In the genomic region with DNA sequence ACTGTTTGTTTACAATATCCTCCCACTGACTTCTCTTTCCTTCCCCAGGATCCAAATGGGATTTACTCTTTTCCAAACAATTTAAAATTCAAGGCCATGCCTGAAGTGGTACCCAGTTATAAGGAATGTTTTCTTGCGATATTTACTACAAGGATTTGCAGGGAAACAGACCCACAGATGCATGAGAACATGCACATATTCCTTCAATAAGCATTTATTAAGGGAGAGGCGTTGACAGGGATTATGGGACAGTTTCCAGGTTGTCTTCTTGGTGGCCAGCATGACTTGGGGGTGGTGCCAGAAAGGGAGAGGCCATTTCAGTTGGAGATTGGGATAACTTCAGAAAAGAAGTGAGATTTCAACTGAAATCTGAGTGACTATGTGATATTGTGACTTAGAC, we compare ENCODE assay signal across 16 mouse cellular contexts. TPM values are rescaled to one million over a fixed set of nuclear protein-coding genes. Genes with fewer than 3 reads are reported as not detected.
DNase-seq lines count a peak whose midpoint lies in the region; ATAC-seq and TF ChIP-seq lines count a peak whose summit lies in the region.
"Had no signal": no experiment of that assay in that cellular context is flagged by ENCODE, and none has a peak within 500 bp of the region (broad histone marks: within the 10 kb centered on the region; RNA-seq: fewer than 3 reads in every experiment).

No protein-coding gene starts in this region.

- no peak for ATAC-seq in erythroblast, adult 5-6 weeks (replicated peaks; ENCODE audit: low FRiP score, poor library complexity, severe bottlenecking)

- H3K4me3 ChIP-seq in layer of hippocampus, adult 2 months: no peak overlapping the region
- H3K4me3 ChIP-seq: embryonic facial prominence, embryonic 12.5 days; hindbrain, embryonic 10.5 days; limb, embryonic 10.5 days; myocyte had no signal

- DNase-seq in adrenal gland, postnatal 10 days: peak; percentile 30
- no peak for DNase-seq in adrenal gland, postnatal 14 days
- no peak for DNase-seq in layer of hippocampus, adult 2 months (ENCODE audit: low spot score in 2 of 2)
- DNase-seq in layer of hippocampus, postnatal 14 days (ENCODE audit: low spot score in 2 of 2): no peak
- peak; percentile 50 to 73 for DNase-seq in heart, adult 9 months (ENCODE audit: low spot score in 2 of 2)
- peak; percentile 16 for DNase-seq in lung, postnatal 14 days
- DNase-seq in thymus, adult 18-20 months: no peak
- DNase-seq: cerebellum, adult 9-10 months; kidney, postnatal 10 days; layer of hippocampus, adult 9-11 months had no signal

- 0 out of 2 replicates have a peak overlapping the region, but pooled peaks have one; percentile 18 for H3K27ac ChIP-seq in layer of hippocampus, adult 2 months
- H3K27ac ChIP-seq: embryonic facial prominence, embryonic 12.5 days; hindbrain, embryonic 10.5 days; limb, embryonic 10.5 days; liver, embryonic 14.5 days had no signal

- TF ChIP-seq CTCF in layer of hippocampus, adult 2 months (conservative IDR thresholded peaks at IDR 0.05): no peak

RNA-seq across cellular contexts. Expression of gene Sptbn1, which starts 58.4 kb away (rescaled TPM):
- 100 to 1,000 TPM; 262 to 303 TPM for total RNA-seq in adrenal gland, postnatal 10 days (2021)
- total RNA-seq in adrenal gland, postnatal 14 days (2021): 336 and 367 TPM in 2 replicates
- 100 to 1,000 TPM; 564 to 576 TPM for total RNA-seq in layer of hippocampus, adult 2 months (2021)
- 100 to 1,000 TPM; 675 to 713 TPM for total RNA-seq in layer of hippocampus, postnatal 14 days (2021)
- 21.9 and 28.4 TPM in 2 replicates for total RNA-seq in erythroblast, adult 5-6 weeks (2015; ENCODE audit: low replicate concordance)
- 22.6 and 27.8 TPM in 2 replicates for total RNA-seq in erythroblast, adult 5-6 weeks (2017; ENCODE audit: low replicate concordance)

Comparison
In these comparisons a context has a peak if more than half of its experiments do, and no peak if none do; other contexts are left out.
1. DNase-seq: peak in adrenal gland, postnatal 10 days (single experiment), heart, adult 9 months (2 of 2) and lung, postnatal 14 days (single experiment); none in adrenal gland, postnatal 14 days (single experiment), layer of hippocampus, adult 2 months (0 of 2), layer of hippocampus, postnatal 14 days (0 of 2) and thymus, adult 18-20 months (0 of 2).
2. RNA of gene Sptbn1, which starts 58.4 kb away (total RNA-seq): 675 to 713 TPM in layer of hippocampus, postnatal 14 days, 564 to 576 TPM in layer of hippocampus, adult 2 months, 336 to 367 TPM in adrenal gland, postnatal 14 days and 262 to 303 TPM in adrenal gland, postnatal 10 days; 21.9 to 28.4 TPM in erythroblast, adult 5-6 weeks; every median in the first group is over 4 times any median in the second.